Mouse (Mus musculus) cerebellum, adult 2 months (tissue): Measurements from ENCODE around the gene Cmah.

Source experiments
- CTCF ChIP-seq: fragments of 200-500 bp; IDR thresholded peaks from 2 replicates; pipeline ENCODE4 v1.5.1; 2011; ENCODE audit warnings: low read depth, mild to moderate bottlenecking, control low read depth, low read length, moderate library complexity, borderline replicate concordance; ENCODE audit not compliant: insufficient read depth
- POLR2A ChIP-seq: fragments of 200-500 bp; IDR thresholded peaks from 2 replicates; pipeline ENCODE4 v1.6.1; 2011; ENCODE audit warnings: low read length, control low read depth, borderline replicate concordance; ENCODE audit not compliant: insufficient read depth

DNA sequence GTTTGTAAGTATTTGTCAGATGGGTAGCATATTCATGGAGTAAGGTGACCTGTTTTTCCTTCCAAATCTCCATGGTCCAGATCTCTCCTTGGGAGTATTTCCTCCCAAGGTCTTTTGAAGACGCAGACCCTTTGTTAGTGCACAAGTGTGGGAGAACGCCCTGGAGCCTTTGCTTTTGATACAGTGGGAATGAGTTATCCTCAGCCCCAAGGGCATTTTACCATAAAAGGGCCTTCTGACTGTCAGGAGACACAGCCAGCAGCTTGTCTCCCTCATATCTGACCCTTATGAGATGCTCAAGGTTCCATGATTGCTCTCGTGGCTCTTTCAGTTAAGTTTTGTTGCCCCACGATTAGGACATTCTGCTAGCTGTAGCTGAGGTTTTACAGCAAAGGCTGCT lies 21.7 kb upstream of the Cmah start:
- TF ChIP-seq CTCF = no peak
- TF ChIP-seq POLR2A = no peak
